Mouse (Mus musculus) erythroblast, embryonic 14.5 days (primary cell): ENCODE results near the gene 6430628N08Rik. TPM values are rescaled to one million over a fixed set of nuclear protein-coding genes. Genes with fewer than 3 reads are reported as not detected.

Source experiments
- H3K27me3 ChIP-seq: 2 replicates; pipeline ENCODE4 v1.6.1; 2012; ENCODE audit warnings: inconsistent platforms; ENCODE audit not compliant: control insufficient read depth
- H3K36me3 ChIP-seq: 2 replicates; pipeline ENCODE4 v1.6.1; 2012; ENCODE audit warnings: mild to moderate bottlenecking, inconsistent platforms; ENCODE audit not compliant: control insufficient read depth
- H3K4me1 ChIP-seq: 2 replicates; pipeline ENCODE4 v1.6.1; 2012; ENCODE audit warnings: inconsistent platforms; ENCODE audit not compliant: control insufficient read depth
- H3K4me3 ChIP-seq: replicated peaks from 2 replicates; pipeline ENCODE3; 2012; ENCODE audit warnings: moderate library complexity, mild to moderate bottlenecking, inconsistent platforms
- H3K9me3 ChIP-seq: 2 replicates; pipeline ENCODE4 v1.6.1; 2012; ENCODE audit warnings: low read length, inconsistent platforms, mixed read lengths; ENCODE audit not compliant: control insufficient read depth
- GATA1 ChIP-seq: IDR thresholded peaks from 2 replicates; pipeline ENCODE4 v1.6.1; 2012; ENCODE audit warnings: low read length, inconsistent platforms, mixed read lengths
- TAL1 ChIP-seq: IDR thresholded peaks from 3 replicates; pipeline ENCODE4 v1.6.1; 2012; ENCODE audit warnings: low read length, inconsistent platforms, mixed read lengths
- polyA plus RNA-seq: library from polyadenylated mRNA; stranded (reverse); fragments of >175 nt; gene quantifications from 2 replicates; pipeline ENCODE4 v1.2.3, GENCODE M21; 2012

6430628N08Rik gene
- polyA plus RNA-seq, 1 experiment: not detected

DNA sequence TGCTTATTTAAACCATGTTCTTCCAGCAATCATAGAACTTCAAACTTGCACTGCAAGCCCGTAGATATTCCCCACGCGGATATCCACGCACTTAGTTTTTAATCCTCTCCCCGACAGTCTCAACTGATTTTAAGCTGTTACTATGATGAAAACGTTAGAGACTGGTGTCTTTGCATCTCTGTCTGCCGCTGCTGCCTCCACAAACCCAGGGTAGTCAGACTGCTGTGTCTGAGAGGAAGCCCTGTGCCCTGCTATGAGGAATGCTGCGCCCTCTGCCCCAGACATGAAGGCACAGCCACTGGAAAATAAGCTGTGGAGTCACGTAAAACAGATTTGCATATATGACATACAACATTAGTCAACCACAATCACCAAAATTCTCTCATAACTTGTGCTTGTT is 11.6 kb upstream of the 6430628N08Rik start:
- Histone ChIP-seq H3K4me3 (no peak overlapping the region), H3K4me1 (no peaks in the 10 kb centered on the region), H3K27me3 (no peaks in the 10 kb centered on the region), H3K9me3 (no peaks in the 10 kb centered on the region), H3K36me3 (peaks cover 60% of the 10 kb centered on the region)
- TF ChIP-seq TAL1: no peak

GRCm38 (mm10) chr4:115881183-115881582 is 9.3 kb upstream of the 6430628N08Rik start:
- H3K4me1 ChIP-seq: no peaks in the 10 kb centered on the region
- TF ChIP-seq TAL1 (no peak), GATA1 (no peak)
- peaks cover 37% of the 10 kb centered on the region for H3K36me3 ChIP-seq
- H3K4me3 ChIP-seq: no peak overlapping the region
- H3K27me3 ChIP-seq: no peaks in the 10 kb centered on the region
- H3K9me3 ChIP-seq: no peaks in the 10 kb centered on the region

DNA sequence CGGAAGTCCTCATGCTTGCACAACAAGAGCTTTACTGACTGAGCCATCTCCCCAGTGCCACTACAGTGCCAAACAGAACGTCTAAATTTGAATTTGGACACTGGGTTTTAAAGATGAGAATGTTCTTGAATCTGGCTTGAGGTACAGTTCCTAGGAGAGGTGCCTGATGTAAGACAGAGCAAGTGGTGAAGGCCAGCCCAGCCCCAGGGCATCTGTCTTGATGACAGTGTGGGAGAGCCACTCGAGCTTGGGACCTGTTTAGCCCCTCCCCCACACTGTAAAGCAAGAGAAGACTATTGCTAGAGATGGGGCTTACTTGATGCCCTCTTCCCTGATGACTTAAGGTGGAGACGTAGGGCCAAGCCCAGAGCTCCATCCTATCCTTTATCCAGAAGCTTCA is 8.3 kb upstream of the 6430628N08Rik start:
- Histone ChIP-seq H3K4me1 (no peaks in the 10 kb centered on the region), H3K9me3 (no peaks in the 10 kb centered on the region), H3K27me3 (peaks cover 2% of the 10 kb centered on the region; the same call in 1 of the 2 replicates), H3K4me3 (no peak overlapping the region), H3K36me3 (peaks cover 27% of the 10 kb centered on the region)
- TF ChIP-seq TAL1 (no peak), GATA1 (no peak)

DNA sequence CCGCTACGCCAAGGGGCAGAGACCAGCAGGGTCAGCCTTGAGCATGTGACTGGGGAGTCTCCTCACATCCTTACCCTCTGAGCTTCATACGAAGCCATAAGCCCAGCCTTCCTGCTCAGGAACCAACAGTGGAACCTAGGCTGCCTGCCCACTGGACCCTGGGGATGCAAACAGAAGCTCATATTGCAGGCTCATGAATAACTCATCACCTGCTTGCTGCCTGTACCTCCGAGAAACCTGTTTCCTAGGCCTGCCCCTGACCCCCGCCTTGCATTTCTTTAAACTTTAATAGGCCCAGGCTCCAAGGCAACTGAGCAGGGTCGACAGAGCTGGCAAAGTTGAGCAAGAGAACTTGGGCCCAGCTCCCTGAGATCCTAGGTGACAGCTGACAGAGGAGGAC is 6.4 kb upstream of the 6430628N08Rik start, which contains the start of gene Kncn:
TSS of gene Kncn (plus strand) at position 379 of the 400 bp plus-strand sequence.
- Histone ChIP-seq H3K27me3 (peaks cover 14% of the 10 kb centered on the region), H3K4me1 (no peaks in the 10 kb centered on the region), H3K4me3 (no peak within 1 kb of the TSS), H3K9me3 (no peaks in the 10 kb centered on the region), H3K36me3 (peaks cover 9% of the 10 kb centered on the region)
- TF ChIP-seq TAL1 (no peak), GATA1 (no peak)

- Histone ChIP-seq H3K9me3 (no peaks in the 10 kb centered on the region), H3K27me3 (peaks cover 32% of the 10 kb centered on the region), H3K4me1 (peaks cover 4% of the 10 kb centered on the region), H3K4me3 (no peak overlapping the region), H3K36me3 (no peaks in the 10 kb centered on the region)
- TF ChIP-seq GATA1: no peak
- TF ChIP-seq TAL1: no peak
These were observed 4.6 kb upstream of the 6430628N08Rik start for GRCm38 (mm10) chr4:115885846-115886245.

- peaks cover 4% of the 10 kb centered on the region for H3K4me1 ChIP-seq
- no peaks in the 10 kb centered on the region for H3K36me3 ChIP-seq
- peaks cover 42% of the 10 kb centered on the region for H3K27me3 ChIP-seq
- H3K9me3 ChIP-seq: no peaks in the 10 kb centered on the region
- TF ChIP-seq TAL1: no peak
- no peak for TF ChIP-seq GATA1
- no peak overlapping the region for H3K4me3 ChIP-seq
These were observed 3.6 kb upstream of the 6430628N08Rik start for GRCm38 (mm10) chr4:115886875-115887274.

- Histone ChIP-seq H3K4me3 (no peak overlapping the region), H3K4me1 (peaks cover 4% of the 10 kb centered on the region), H3K9me3 (no peaks in the 10 kb centered on the region), H3K27me3 (peaks cover 60% of the 10 kb centered on the region), H3K36me3 (no peaks in the 10 kb centered on the region)
- TF ChIP-seq TAL1 (no peak), GATA1 (no peak)
These were observed 399 bp upstream of the 6430628N08Rik start for GRCm38 (mm10) chr4:115890066-115890465.

DNA sequence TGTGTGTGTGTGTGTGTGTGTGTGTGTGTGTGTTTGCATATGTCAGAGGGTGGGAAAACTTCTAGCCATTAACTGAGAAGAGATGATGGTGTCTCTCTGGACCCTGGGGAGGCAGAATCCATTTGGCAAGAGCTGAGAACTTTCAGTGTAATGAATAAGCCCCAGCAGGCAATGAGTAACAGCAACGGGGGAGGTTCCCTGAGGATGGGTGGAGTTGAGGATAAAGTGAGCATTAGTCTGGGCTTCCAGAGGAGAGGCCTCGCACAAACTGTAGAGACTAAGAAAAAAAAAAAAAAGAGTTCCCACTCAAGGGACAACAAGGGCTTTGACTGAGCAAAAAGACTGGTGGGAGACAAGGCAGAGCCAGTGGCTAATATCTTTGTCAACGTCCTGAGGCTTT is 3.8 kb downstream of the 6430628N08Rik start:
- Histone ChIP-seq H3K4me3 (no peak overlapping the region), H3K36me3 (no peaks in the 10 kb centered on the region), H3K9me3 (peaks cover 2% of the 10 kb centered on the region; the same call in 1 of the 2 replicates), H3K4me1 (peaks cover 4% of the 10 kb centered on the region), H3K27me3 (peaks cover 84% of the 10 kb centered on the region)
- TF ChIP-seq GATA1 (no peak), TAL1 (no peak)

GRCm38 (mm10) chr4:115897901-115898631 is 7.6 kb downstream of the 6430628N08Rik start:
- peaks cover 2% of the 10 kb centered on the region; the same call in 1 of the 2 replicates for H3K9me3 ChIP-seq
- H3K36me3 ChIP-seq: no peaks in the 10 kb centered on the region
- no peak overlapping the region for H3K4me3 ChIP-seq
- no peaks in the 10 kb centered on the region for H3K4me1 ChIP-seq
- peaks cover 75% of the 10 kb centered on the region for H3K27me3 ChIP-seq
- TF ChIP-seq TAL1 (no peak), GATA1 (no peak)

- TF ChIP-seq GATA1: no peak
- no peak for TF ChIP-seq TAL1
- Histone ChIP-seq H3K27me3 (peaks cover 66% of the 10 kb centered on the region), H3K36me3 (no peaks in the 10 kb centered on the region)
These were observed 12.4 kb downstream of the 6430628N08Rik start for GRCm38 (mm10) chr4:115902816-115903215.

More at GRCm38 (mm10) chr4:115902816-115903215, 12.4 kb downstream of the 6430628N08Rik start:
- Histone ChIP-seq H3K9me3 (peaks cover under 1% of the 10 kb centered on the region; the same call in 1 of the 2 replicates), H3K4me1 (no peaks in the 10 kb centered on the region), H3K4me3 (no peak overlapping the region)
